Mouse (Mus musculus) lung, postnatal 0 days (tissue): ENCODE data around the gene Sh3d19. TPM values are rescaled to one million over a fixed set of nuclear protein-coding genes. Genes with fewer than 3 reads are reported as not detected.
A peak's percentile ranks its signal among the peaks of the same experiment; 100 is the strongest.

Experiments
- ATAC-seq: fragments of 200-750 bp; cut with Nextera tagmentation; 2 replicates; pipeline ENCODE4 v1.8.0; 2017; ENCODE audit warnings: moderate library complexity
- DNase-seq: peaks from one replicate; pipeline ENCODE4 v3.0.0-alpha.2; 2016; ENCODE audit warnings: low spot score
- H3K27ac ChIP-seq: fragments of 300-500 bp; sonication (generic); 2 replicates; pipeline ENCODE4 v1.5.1; 2014; ENCODE audit warnings: antibody characterized with exemption, mild to moderate bottlenecking, low read length, mixed read lengths
- H3K27me3 ChIP-seq: fragments of 300-500 bp; sonication (generic); replicated peaks from 2 replicates; pipeline ENCODE4 v1.6.1; 2014; ENCODE audit warnings: low read length, mixed read lengths; ENCODE audit not compliant: insufficient read depth
- H3K36me3 ChIP-seq: fragments of 300-500 bp; sonication (generic); 2 replicates; pipeline ENCODE4 v1.6.1; 2014; ENCODE audit warnings: low read length, mixed read lengths; ENCODE audit not compliant: insufficient read depth
- H3K4me1 ChIP-seq: fragments of 300-500 bp; sonication (generic); 2 replicates; pipeline ENCODE4 v1.6.1; 2014; ENCODE audit warnings: antibody characterized with exemption, low read depth, low read length, mixed read lengths; ENCODE audit not compliant: insufficient read depth
- H3K4me2 ChIP-seq: fragments of 300-500 bp; sonication (generic); replicated peaks from 2 replicates; pipeline ENCODE4 v1.6.1; 2014; ENCODE audit warnings: low read depth, mild to moderate bottlenecking, low read length, moderate library complexity, mixed read lengths
- H3K4me3 ChIP-seq: fragments of 300-500 bp; sonication (generic); 2 replicates; pipeline ENCODE4 v1.5.1; 2014; ENCODE audit warnings: low read depth, low read length
- H3K9ac ChIP-seq: fragments of 300-500 bp; sonication (generic); replicated peaks from 2 replicates; pipeline ENCODE4 v1.6.1; 2014; ENCODE audit warnings: low read depth, mild to moderate bottlenecking
- H3K9me3 ChIP-seq: fragments of 300-500 bp; sonication (generic); 2 replicates; pipeline ENCODE4 v1.6.1; 2016; ENCODE audit warnings: low read length, mixed read lengths
- CTCF ChIP-seq: IDR thresholded peaks from 2 replicates; pipeline ENCODE4 v1.5.1; 2016; ENCODE audit warnings: antibody characterized with exemption, mild to moderate bottlenecking
- EP300 ChIP-seq: IDR thresholded peaks from 2 replicates; pipeline ENCODE4 v1.6.1; 2016; ENCODE audit warnings: antibody characterized with exemption, mild to moderate bottlenecking, control low read depth
- WGBS: fragments of 180-500 bp; shearing (Covaris S2); extraction: QIAGEN DNeasy Blood & Tissue Kit; methylation state at CpG from one replicate; pipeline ENCODE4 v1.1.7; 2014; 5-methylcytosine and 5-hydroxymethylcytosine counted together
- polyA plus RNA-seq: library from polyadenylated mRNA; unstranded; fragments of >200 nt; fragmentation: Nextera tagmentation; extraction: Ambion mirVana; gene quantifications from 2 replicates; pipeline ENCODE4 v1.2.1, GENCODE M21; 2015

Gene Sh3d19
- polyA plus RNA-seq, 1 experiment from 2014 or later, result 28.3 TPM

- 67% methylated on average over 6 of the region's 6 CpGs for WGBS
- no peak overlapping the region for H3K9ac ChIP-seq
- H3K4me1 ChIP-seq, result peaks cover 13% of the 10 kb centered on the region; the same call in 1 of the 2 replicates
- H3K9me3 ChIP-seq, result no peaks in the 10 kb centered on the region
- H3K36me3 ChIP-seq, result no peaks in the 10 kb centered on the region
- no peak for DNase-seq
- H3K27ac ChIP-seq, result no peak overlapping the region
- no peak for ATAC-seq
- no peak overlapping the region for H3K4me3 ChIP-seq
- H3K27me3 ChIP-seq, result no peaks in the 10 kb centered on the region
- no peak overlapping the region for H3K4me2 ChIP-seq
- TF ChIP-seq EP300, result no peak
- TF ChIP-seq CTCF, result no peak
Observed at GRCm38 (mm10) chr3:85991140-85991801, 20.4 kb downstream of the Sh3d19 start.

- Histone ChIP-seq H3K4me1 (peaks cover 13% of the 10 kb centered on the region; the same call in 1 of the 2 replicates), H3K36me3 (no peaks in the 10 kb centered on the region), H3K27ac (no peak overlapping the region), H3K4me2 (no peak overlapping the region), H3K27me3 (no peaks in the 10 kb centered on the region), H3K9me3 (no peaks in the 10 kb centered on the region), H3K4me3 (no peak overlapping the region), H3K9ac (no peak overlapping the region)
- TF ChIP-seq EP300 (no peak), CTCF (no peak)
- WGBS, result 53% methylated on average over 5 of the region's 5 CpGs
- ATAC-seq, result peak; percentile 49
- DNase-seq, result peak; percentile 43
Observed at GRCm38 (mm10) chr3:85991802-85992156, 20.9 kb downstream of the Sh3d19 start.

- H3K4me3 ChIP-seq, result no peak overlapping the region
- peaks cover 13% of the 10 kb centered on the region; the same call in 1 of the 2 replicates for H3K4me1 ChIP-seq
- no peak overlapping the region for H3K9ac ChIP-seq
- H3K9me3 ChIP-seq, result no peaks in the 10 kb centered on the region
- DNase-seq (no peak), ATAC-seq (peak; percentile 60)
- WGBS, result 44% methylated on average over 11 of the region's 11 CpGs
- no peak overlapping the region for H3K27ac ChIP-seq
- no peaks in the 10 kb centered on the region for H3K36me3 ChIP-seq
- no peak overlapping the region for H3K4me2 ChIP-seq
- H3K27me3 ChIP-seq, result no peaks in the 10 kb centered on the region
- TF ChIP-seq CTCF, result no peak
- no peak for TF ChIP-seq EP300
Observed at GRCm38 (mm10) chr3:85993744-85994143, 22.8 kb downstream of the Sh3d19 start.

DNA sequence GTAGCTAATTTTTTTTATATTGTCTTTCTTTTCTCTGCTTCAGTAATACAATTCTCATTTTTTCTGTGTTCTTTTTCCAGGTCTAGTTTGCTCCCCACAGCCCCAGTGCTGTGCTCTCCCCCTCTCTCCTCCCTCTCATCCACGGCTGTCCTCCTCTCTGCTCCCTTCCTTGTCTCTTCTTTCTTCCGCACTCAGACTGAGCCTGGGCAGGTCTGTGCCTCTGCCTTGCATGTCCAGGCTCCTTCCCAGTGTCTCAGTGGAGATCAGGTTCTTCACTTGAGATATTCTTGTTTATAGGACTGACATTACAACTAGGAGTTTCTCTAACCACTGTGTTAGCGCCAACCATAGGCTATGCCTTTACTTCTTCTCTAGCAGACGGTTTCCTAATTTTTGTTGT, 23.7 kb downstream of the Sh3d19 start:
- no peak for DNase-seq
- no peak overlapping the region for H3K4me2 ChIP-seq
- no peak overlapping the region for H3K4me3 ChIP-seq
- 72% methylated on average over 4 of the region's 4 CpGs for WGBS
- no peak for ATAC-seq
- no peak overlapping the region for H3K27ac ChIP-seq
- peaks cover 13% of the 10 kb centered on the region; the same call in 1 of the 2 replicates for H3K4me1 ChIP-seq
- H3K9me3 ChIP-seq, result no peaks in the 10 kb centered on the region
- H3K27me3 ChIP-seq, result no peaks in the 10 kb centered on the region
- H3K36me3 ChIP-seq, result no peaks in the 10 kb centered on the region
- TF ChIP-seq CTCF, result no peak
- H3K9ac ChIP-seq, result no peak overlapping the region

DNA sequence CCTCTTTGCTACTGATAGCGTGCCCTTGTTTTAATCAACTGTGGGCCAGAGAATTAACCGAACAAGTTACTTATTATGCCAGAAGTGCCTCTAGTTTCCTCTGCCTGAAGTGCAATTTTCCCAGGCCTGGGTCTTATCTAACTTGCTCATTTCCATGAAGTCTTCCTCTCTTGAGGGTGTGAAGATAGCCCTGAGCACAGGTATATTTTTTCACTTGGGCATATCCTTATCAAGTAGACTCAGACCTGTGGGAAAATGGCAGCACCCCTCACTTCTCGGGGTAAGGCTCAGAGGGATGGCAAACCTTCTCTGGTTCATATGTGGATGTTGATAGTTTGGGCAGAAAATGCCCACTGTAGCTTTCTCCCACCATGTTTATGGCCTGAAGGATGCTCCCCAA, 30.4 kb downstream of the Sh3d19 start:
- Histone ChIP-seq H3K9me3 (no peaks in the 10 kb centered on the region), H3K4me1 (no peaks in the 10 kb centered on the region; the same call in 1 of the 2 replicates), H3K27me3 (no peaks in the 10 kb centered on the region), H3K36me3 (no peaks in the 10 kb centered on the region), H3K9ac (no peak overlapping the region), H3K4me3 (no peak overlapping the region), H3K27ac (peak overlapping the region; percentile 48; the same call in 1 of the 2 replicates), H3K4me2 (no peak overlapping the region)
- TF ChIP-seq CTCF (no peak), EP300 (no peak)
- WGBS, result 65% methylated on average over 3 of the region's 3 CpGs
- no peak for DNase-seq
- ATAC-seq, result no peak

GRCm38 (mm10) chr3:86002423-86002822, 31.5 kb downstream of the Sh3d19 start, which contains the start of gene Prss48:
Prss48 (minus strand) TSS chr3:86002491.
- H3K36me3 ChIP-seq, result no peaks in the 10 kb centered on the region
- no peak within 1 kb of the TSS for H3K4me3 ChIP-seq
- no peak within 1 kb of the TSS for H3K9ac ChIP-seq
- no peaks in the 10 kb centered on the region for H3K9me3 ChIP-seq
- no peaks in the 10 kb centered on the region; the same call in 1 of the 2 replicates for H3K4me1 ChIP-seq
- ATAC-seq (peak; percentile 62), DNase-seq (peak; percentile 29)
- WGBS, result 69% methylated on average over 17 of the region's 17 CpGs
- peak within 1 kb of the TSS; percentile 48 for H3K27ac ChIP-seq
- H3K4me2 ChIP-seq, result no peak within 1 kb of the TSS
- TF ChIP-seq EP300 (no peak), CTCF (peak; percentile 71)
- no peaks in the 10 kb centered on the region for H3K27me3 ChIP-seq
